Mouse (Mus musculus) myocyte (in vitro differentiated cells): ENCODE measurements around the gene Golm1. TPM values are rescaled to one million over a fixed set of nuclear protein-coding genes. Genes with fewer than 3 reads are reported as not detected.

Experiments used
- H3K27me3 ChIP-seq: one replicate; pipeline ENCODE4 v1.6.1; 2011; ENCODE audit not compliant: control insufficient read depth, insufficient read depth, insufficient read length
- H3K36me3 ChIP-seq: one replicate; pipeline ENCODE4 v1.6.1; 2011; ENCODE audit not compliant: control insufficient read depth, insufficient read depth
- H3K4me2 ChIP-seq: one replicate; pipeline ENCODE4 v1.6.1; 2011; ENCODE audit warnings: low read depth, control low read depth
- H3K4me3 ChIP-seq: one replicate; pipeline ENCODE4 v1.5.1; 2011; ENCODE audit warnings: mild to moderate bottlenecking, control low read depth, moderate library complexity
- H3K79me2 ChIP-seq: one replicate; pipeline ENCODE4 v1.6.1; 2011; ENCODE audit not compliant: control insufficient read depth, insufficient read depth
- H3ac ChIP-seq: one replicate; pipeline ENCODE4 v1.6.1; 2011; ENCODE audit not compliant: control insufficient read depth, insufficient read length
- CEBPB ChIP-seq: IDR thresholded peaks from 2 replicates; pipeline ENCODE4 v1.6.1; 2011; ENCODE audit warnings: mild to moderate bottlenecking, moderate library complexity; ENCODE audit not compliant: poor library complexity, insufficient read depth, severe bottlenecking
- MYOD1 ChIP-seq, 3 experiments: IDR thresholded peaks; one replicate each; pipeline ENCODE4 v1.6.1; 2011; ENCODE audit warnings: control low read depth in 2 of 3, low read depth in 2 of 3, mild to moderate bottlenecking in 2 of 3, moderate library complexity in 1 of 3; ENCODE audit not compliant: insufficient read length in 2 of 3, control insufficient read depth in 1 of 3
- MYOG ChIP-seq, 3 experiments: IDR thresholded peaks; one replicate each; pipeline ENCODE4 v1.6.1; 2011; ENCODE audit warnings: control low read depth in 2 of 3, low read depth in 2 of 3, mild to moderate bottlenecking in 2 of 3; ENCODE audit not compliant: insufficient read length in 2 of 3, control insufficient read depth in 1 of 3, insufficient read depth in 1 of 3
- POLR2A ChIP-seq: IDR thresholded peaks from one replicate; pipeline ENCODE4 v1.6.1; 2011; ENCODE audit warnings: low read depth, mild to moderate bottlenecking, control low read depth, moderate library complexity; ENCODE audit not compliant: insufficient read length
- POLR2AphosphoS2 ChIP-seq: IDR thresholded peaks from one replicate; pipeline ENCODE4 v1.6.1; 2011; ENCODE audit warnings: low read depth, control low read depth; ENCODE audit not compliant: insufficient read length
- REST ChIP-seq: IDR thresholded peaks from one replicate; pipeline ENCODE4 v1.6.1; 2011; ENCODE audit warnings: mild to moderate bottlenecking, control low read depth, moderate library complexity; ENCODE audit not compliant: insufficient read depth, insufficient read length
- SRF ChIP-seq: IDR thresholded peaks from one replicate; pipeline ENCODE4 v1.6.1; 2011; ENCODE audit warnings: low read depth; ENCODE audit not compliant: control insufficient read depth, insufficient read length
- USF1 ChIP-seq: IDR thresholded peaks from one replicate; pipeline ENCODE4 v1.6.1; 2011; ENCODE audit warnings: low read depth, mild to moderate bottlenecking, control low read depth, moderate library complexity
- polyA plus RNA-seq: library from polyadenylated mRNA; unstranded; fragments of >200 nt; fragmentation: generic; extraction: Trizol; gene quantifications from one replicate; pipeline ENCODE4 v1.2.1, GENCODE M21; 2012; ENCODE audit warnings: missing spikeins

The Golm1 gene
- polyA plus RNA-seq, 1 experiment: 4.8 TPM

DNA sequence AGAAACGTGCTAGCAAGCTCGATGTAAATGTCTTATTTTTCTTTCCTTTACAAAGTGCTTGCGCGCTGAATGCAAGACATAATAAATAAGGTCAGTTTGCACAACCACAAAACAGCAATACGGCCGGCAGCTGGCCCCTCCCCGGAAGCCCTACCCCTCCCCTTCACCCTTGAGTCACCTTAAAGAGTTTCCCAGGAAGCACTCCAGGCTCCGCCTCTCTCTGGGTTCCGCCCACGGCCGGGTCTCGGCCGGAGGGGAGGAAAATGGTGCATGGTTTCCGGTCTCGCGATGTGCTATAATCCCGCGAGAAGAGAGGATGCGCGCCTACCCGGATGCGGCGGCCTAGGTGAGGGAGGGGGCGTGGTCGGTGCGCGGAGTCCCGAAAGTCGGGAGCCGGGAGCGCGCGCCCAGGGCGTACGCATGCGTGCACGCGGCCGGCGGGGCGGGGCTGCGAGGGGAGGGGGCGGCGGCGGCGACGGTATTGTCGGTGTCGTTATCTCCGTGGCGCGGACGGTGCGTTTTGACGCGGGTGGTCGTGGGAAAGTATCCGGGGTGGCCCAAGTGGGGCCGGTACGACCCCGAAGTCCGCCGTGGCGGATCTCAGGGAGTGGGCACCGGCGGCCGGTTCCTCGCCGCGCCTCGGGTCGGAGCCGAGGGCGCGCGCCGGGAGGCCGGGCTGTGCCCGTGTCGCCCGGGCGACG is 90.5 kb downstream of the Golm1 start, which contains the start of the genes Agtpbp1 and Naa35:
Gene Agtpbp1, minus strand, starts transcription at position 281 of the 701 bp plus-strand sequence.
Gene Naa35, plus strand, starts transcription at position 313 of the 701 bp plus-strand sequence.
- H3K4me3 ChIP-seq: peak within 1 kb of the TSS; percentile 41
- H3ac ChIP-seq: peak within 1 kb of the TSS; percentile 75
- peak within 1 kb of the TSS; percentile 87 for H3K4me2 ChIP-seq
- TF ChIP-seq MYOG (IDR thresholded peaks at IDR 0.05; ENCODE audit: control insufficient read depth in 1 of 3, insufficient read depth in 1 of 3, insufficient read length in 2 of 3, low read depth in 2 of 3): no peak
- TF ChIP-seq CEBPB: peak; percentile 20; the same call in 1 of the 2 replicates
- TF ChIP-seq POLR2A: peak; percentile 74
- TF ChIP-seq SRF: no peak
- TF ChIP-seq MYOD1 (IDR thresholded peaks at IDR 0.05; ENCODE audit: control insufficient read depth in 1 of 3, insufficient read length in 2 of 3, low read depth in 2 of 3): peak in 1 of 3 experiments; percentile 6
- no peak for TF ChIP-seq USF1
- TF ChIP-seq REST: no peak
- peak; percentile 70 for TF ChIP-seq POLR2AphosphoS2
- peaks cover 9% of the 10 kb centered on the region for H3K36me3 ChIP-seq
- peaks cover 25% of the 10 kb centered on the region for H3K79me2 ChIP-seq
- no peaks in the 10 kb centered on the region for H3K27me3 ChIP-seq

Other genes with a start within 250 kb of the Golm1 start
- gene Agtpbp1, start 90.6 kb downstream of the Golm1 start, polyA plus RNA-seq: 10.1 TPM
- 32.3 TPM for gene Naa35, start 90.6 kb downstream of the Golm1 start, polyA plus RNA-seq
- gene 4921517D22Rik, start 18.3 kb upstream of the Golm1 start, polyA plus RNA-seq: not detected
- gene Spata31d1a, start 34.5 kb upstream of the Golm1 start, polyA plus RNA-seq: not detected
- gene Spata31d1b, start 36.5 kb upstream of the Golm1 start, polyA plus RNA-seq: not detected
- gene Spata31d1d, start 55.9 kb upstream of the Golm1 start, polyA plus RNA-seq: not detected
- gene 1700014D04Rik, start 70.9 kb upstream of the Golm1 start, polyA plus RNA-seq: not detected
- gene Isca1, start 94.0 kb upstream of the Golm1 start, polyA plus RNA-seq: 58.8 TPM
- not detected for gene Gm49354, start 106.4 kb upstream of the Golm1 start, polyA plus RNA-seq
- gene Tut7, start 147.3 kb upstream of the Golm1 start, polyA plus RNA-seq: 17.8 TPM